Mouse (Mus musculus): ENCODE data around the gene Sypl2. TPM values are rescaled to one million over a fixed set of nuclear protein-coding genes. Genes with fewer than 3 reads are reported as not detected.
A peak's percentile ranks its signal among the peaks of the same experiment; 100 is the strongest.

Gene Sypl2
- polyA plus RNA-seq, 1 experiment from 2014 or later = 0.21 TPM

GRCm38 (mm10) chr3:108164807-108165206, 61.6 kb downstream of the Sypl2 start:
- ATAC-seq = peak; percentile 67
- Histone ChIP-seq H3K36me3 (no peaks in the 10 kb centered on the region), H3K27ac (no peak overlapping the region), H3K4me3 (replicated peaks) (no peak overlapping the region; the same call in 1 of the 2 replicates), H3K4me2 (replicated peaks) (peak overlapping the region; percentile 55), H3K9ac (no peak overlapping the region), H3K9me3 (no peaks in the 10 kb centered on the region), H3K4me1 (replicated peaks) (peaks cover 21% of the 10 kb centered on the region), H3K27me3 (replicated peaks) (no peaks in the 10 kb centered on the region)
- 17% methylated on average over 9 of the region's 9 CpGs for WGBS

GRCm38 (mm10) chr3:108164091-108164490, 62.4 kb downstream of the Sypl2 start:
- peaks cover 21% of the 10 kb centered on the region for H3K4me1 ChIP-seq (replicated peaks)
- no peak overlapping the region for H3K27ac ChIP-seq
- no peak for ATAC-seq
- H3K36me3 ChIP-seq = no peaks in the 10 kb centered on the region
- H3K27me3 ChIP-seq (replicated peaks) = no peaks in the 10 kb centered on the region
- H3K9ac ChIP-seq = no peak overlapping the region
- H3K4me3 ChIP-seq (replicated peaks) = no peak overlapping the region
- WGBS = 61% methylated on average over 5 of the region's 5 CpGs
- H3K4me2 ChIP-seq (replicated peaks) = no peak overlapping the region
- no peaks in the 10 kb centered on the region for H3K9me3 ChIP-seq

Other genes with a start within 250 kb of the Sypl2 start
- 184 and 198 TPM in 2 replicates for gene Gstm2, start 240.2 kb downstream of the Sypl2 start, polyA plus RNA-seq (2015; fragmentation: Nextera tagmentation; extraction: Ambion mirVana)
- 335 and 425 TPM in 2 replicates for gene Gstm1, start 208.7 kb downstream of the Sypl2 start, polyA plus RNA-seq (2015; fragmentation: Nextera tagmentation; extraction: Ambion mirVana)
- 33.0 and 33.9 TPM in 2 replicates for gene Gstm4, start 181.8 kb downstream of the Sypl2 start, polyA plus RNA-seq (2015; fragmentation: Nextera tagmentation; extraction: Ambion mirVana)
- 49.9 and 53.6 TPM in 2 replicates for gene Ampd2, start 140.0 kb downstream of the Sypl2 start, polyA plus RNA-seq (2015; fragmentation: Nextera tagmentation; extraction: Ambion mirVana)
- 1.9 and 2.8 TPM in 2 replicates for gene Gnat2, start 133.9 kb downstream of the Sypl2 start, polyA plus RNA-seq (2015; fragmentation: Nextera tagmentation; extraction: Ambion mirVana)
- gene Gnai3, start 80.5 kb downstream of the Sypl2 start, polyA plus RNA-seq (2015; fragmentation: Nextera tagmentation; extraction: Ambion mirVana) = 165 and 183 TPM in 2 replicates
- gene Gpr61, start 71.8 kb downstream of the Sypl2 start, polyA plus RNA-seq (2015; fragmentation: Nextera tagmentation; extraction: Ambion mirVana) = 0.15 and 0.21 TPM in 2 replicates
- 3.9 and 4.4 TPM in 2 replicates for gene Amigo1, start 40.3 kb downstream of the Sypl2 start, polyA plus RNA-seq (2015; fragmentation: Nextera tagmentation; extraction: Ambion mirVana)
- 3.6 and 3.8 TPM in 2 replicates for gene Cyb561d1, start 25.4 kb downstream of the Sypl2 start, polyA plus RNA-seq (2015; fragmentation: Nextera tagmentation; extraction: Ambion mirVana)
- gene Atxn7l2, start 15.7 kb downstream of the Sypl2 start, polyA plus RNA-seq (2015; fragmentation: Nextera tagmentation; extraction: Ambion mirVana) = 10.9 and 11.3 TPM in 2 replicates
- 271 and 291 TPM in 2 replicates for gene Psma5, start 30.3 kb upstream of the Sypl2 start, polyA plus RNA-seq (2015; fragmentation: Nextera tagmentation; extraction: Ambion mirVana)
- 9.4 and 10.4 TPM in 2 replicates for gene Sort1, start 57.4 kb upstream of the Sypl2 start, polyA plus RNA-seq (2015; fragmentation: Nextera tagmentation; extraction: Ambion mirVana)
- not detected in 2 replicates for gene Mybphl, start 138.3 kb upstream of the Sypl2 start, polyA plus RNA-seq (2015; fragmentation: Nextera tagmentation; extraction: Ambion mirVana)
- 28.8 and 30.3 TPM in 2 replicates for gene Psrc1, start 157.2 kb upstream of the Sypl2 start, polyA plus RNA-seq (2015; fragmentation: Nextera tagmentation; extraction: Ambion mirVana)
- 3.2 and 6.1 TPM in 2 replicates for gene Celsr2, start 188.9 kb upstream of the Sypl2 start, polyA plus RNA-seq (2015; fragmentation: Nextera tagmentation; extraction: Ambion mirVana)
- gene Sars, start 218.6 kb upstream of the Sypl2 start, polyA plus RNA-seq (2015; fragmentation: Nextera tagmentation; extraction: Ambion mirVana) = 145 and 150 TPM in 2 replicates

Measured in intestine, embryonic 15.5 days (tissue).